Mouse (Mus musculus) liver, adult 2 months (tissue): ENCODE results near the gene Olah.

ENCODE experiments used
- CTCF ChIP-seq: fragments of 200-500 bp; IDR thresholded peaks from 2 replicates; pipeline ENCODE4 v1.5.1; 2011; ENCODE audit warnings: low read depth, low read length, control low read depth
- POLR2A ChIP-seq: fragments of 200-500 bp; IDR thresholded peaks from 2 replicates; pipeline ENCODE4 v1.6.1; 2011; ENCODE audit warnings: low read length, control low read depth; ENCODE audit not compliant: insufficient read depth; ENCODE audit errors: extremely low read depth

GRCm38 (mm10) chr2:3424579-3424910 lies 27.5 kb upstream of the Olah start:
- TF ChIP-seq CTCF: no peak
- TF ChIP-seq POLR2A: no peak
